Mouse (Mus musculus) small intestine, adult 2 months (tissue): ENCODE data around the gene Synpr. TPM values are rescaled to one million over a fixed set of nuclear protein-coding genes. Genes with fewer than 3 reads are reported as not detected.

Experiments
- H3K27ac ChIP-seq: fragments of 200-500 bp; 2 replicates; pipeline ENCODE4 v1.5.1; 2012; ENCODE audit warnings: low read depth, low read length, control low read depth, inconsistent platforms; ENCODE audit not compliant: insufficient read depth
- H3K27me3 ChIP-seq: fragments of 200-500 bp; 2 replicates; pipeline ENCODE4 v1.6.1; 2012; ENCODE audit warnings: mild to moderate bottlenecking, moderate library complexity, low read length, inconsistent platforms; ENCODE audit not compliant: control insufficient read depth, insufficient read depth
- H3K36me3 ChIP-seq: fragments of 200-500 bp; 2 replicates; pipeline ENCODE4 v1.6.1; 2012; ENCODE audit warnings: mild to moderate bottlenecking, low read length, control low read depth, inconsistent platforms; ENCODE audit not compliant: control insufficient read depth, insufficient read depth
- H3K4me1 ChIP-seq: fragments of 200-500 bp; 2 replicates; pipeline ENCODE4 v1.6.1; 2012; ENCODE audit warnings: low read length, inconsistent platforms, mixed read lengths; ENCODE audit not compliant: control insufficient read depth, insufficient read depth, insufficient read length
- H3K4me3 ChIP-seq: fragments of 200-500 bp; 2 replicates; pipeline ENCODE4 v1.5.1; 2012; ENCODE audit warnings: low read depth, mild to moderate bottlenecking, control low read depth, inconsistent platforms, low read length, moderate library complexity
- CTCF ChIP-seq: fragments of 200-500 bp; IDR thresholded peaks from 2 replicates; pipeline ENCODE4 v1.5.1; 2012; ENCODE audit warnings: low read depth, mild to moderate bottlenecking, control low read depth, inconsistent platforms, low read length, moderate library complexity, mixed read lengths; ENCODE audit not compliant: insufficient replicate concordance, insufficient read length; ENCODE audit errors: extremely low read depth
- POLR2A ChIP-seq: fragments of 200-500 bp; IDR thresholded peaks from 2 replicates; pipeline ENCODE4 v1.6.1; 2012; ENCODE audit warnings: low read depth, mild to moderate bottlenecking, control low read depth, inconsistent platforms, low read length, moderate library complexity
- WGBS: fragments of 180-500 bp; shearing (Covaris S2); methylation state at CpG from one replicate; pipeline ENCODE4 v1.1.7; 2018; 5-methylcytosine and 5-hydroxymethylcytosine counted together
- polyA plus RNA-seq: library from polyadenylated mRNA; depleted of rRNA; stranded (reverse); fragments of >200 nt; gene quantifications from 2 replicates; pipeline ENCODE4 v1.2.3, GENCODE M21; 2012

Gene Synpr
- polyA plus RNA-seq, 1 experiment = not detected

- Histone ChIP-seq H3K4me1 (no peaks in the 10 kb centered on the region), H3K36me3 (no peaks in the 10 kb centered on the region), H3K27me3 (no peaks in the 10 kb centered on the region), H3K4me3 (no peak overlapping the region), H3K27ac (no peak overlapping the region)
- no peak for TF ChIP-seq CTCF
- TF ChIP-seq POLR2A = no peak
- 6% methylated on average over 1 of the region's 1 CpGs for WGBS
Observed at GRCm38 (mm10) chr14:13459333-13459732, 174.8 kb downstream of the Synpr start.

DNA sequence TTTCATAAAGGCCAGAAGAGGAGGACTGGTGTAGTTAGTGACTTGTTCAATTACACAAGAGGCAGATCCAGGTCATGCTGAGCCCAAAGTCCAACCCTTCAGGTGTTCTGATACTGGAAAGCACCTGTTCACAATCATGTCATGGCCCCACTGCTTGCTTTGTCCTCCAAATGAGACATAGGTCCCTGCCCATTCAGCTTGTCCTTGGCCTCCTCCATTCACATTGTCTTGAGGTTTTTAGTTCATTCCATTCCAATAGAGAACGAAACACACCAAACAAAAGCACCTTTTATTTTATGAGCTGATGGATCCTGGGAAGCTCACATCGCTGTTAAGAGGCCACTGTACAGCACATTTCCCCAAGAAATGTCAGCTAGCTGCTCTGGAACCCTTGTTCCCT is 184.6 kb downstream of the Synpr start:
- Histone ChIP-seq H3K36me3 (no peaks in the 10 kb centered on the region), H3K4me1 (no peaks in the 10 kb centered on the region), H3K27me3 (no peaks in the 10 kb centered on the region), H3K27ac (no peak overlapping the region), H3K4me3 (no peak overlapping the region)
- WGBS = 75% methylated on average over 2 of the region's 2 CpGs
- TF ChIP-seq CTCF = no peak
- TF ChIP-seq POLR2A = no peak

GRCm38 (mm10) chr14:13477821-13478220 is 193.2 kb downstream of the Synpr start:
- H3K4me1 ChIP-seq = no peaks in the 10 kb centered on the region
- WGBS = 74% methylated on average over 1 of the region's 1 CpGs
- no peak for TF ChIP-seq POLR2A
- no peak for TF ChIP-seq CTCF
- H3K27me3 ChIP-seq = no peaks in the 10 kb centered on the region
- no peak overlapping the region for H3K27ac ChIP-seq
- no peak overlapping the region for H3K4me3 ChIP-seq
- H3K36me3 ChIP-seq = no peaks in the 10 kb centered on the region

DNA sequence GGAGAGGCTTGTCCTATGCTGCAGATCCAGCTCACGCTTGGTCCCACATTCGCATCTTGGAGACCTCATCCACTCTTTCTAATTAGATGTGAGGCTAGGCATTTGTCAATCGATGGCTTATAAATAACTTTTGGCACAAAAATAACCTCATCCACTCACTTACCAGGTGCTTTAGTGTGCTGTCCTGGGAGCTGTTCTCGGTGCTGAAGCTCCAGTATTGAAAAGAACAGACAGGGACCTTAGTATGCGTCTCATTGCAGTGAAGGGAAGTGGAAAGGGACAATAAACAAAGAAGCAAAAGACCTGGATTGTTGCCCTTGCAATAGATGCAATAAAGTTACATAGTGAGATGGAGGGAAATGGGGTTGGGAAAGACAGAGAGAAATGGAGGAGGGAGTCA is 220.8 kb downstream of the Synpr start:
- TF ChIP-seq POLR2A (no peak), CTCF (no peak)
- no peak overlapping the region for H3K27ac ChIP-seq
- no peak overlapping the region for H3K4me3 ChIP-seq
- no peaks in the 10 kb centered on the region for H3K36me3 ChIP-seq
- 51% methylated on average over 5 of the region's 5 CpGs for WGBS
- H3K27me3 ChIP-seq = no peaks in the 10 kb centered on the region
- no peaks in the 10 kb centered on the region for H3K4me1 ChIP-seq

DNA sequence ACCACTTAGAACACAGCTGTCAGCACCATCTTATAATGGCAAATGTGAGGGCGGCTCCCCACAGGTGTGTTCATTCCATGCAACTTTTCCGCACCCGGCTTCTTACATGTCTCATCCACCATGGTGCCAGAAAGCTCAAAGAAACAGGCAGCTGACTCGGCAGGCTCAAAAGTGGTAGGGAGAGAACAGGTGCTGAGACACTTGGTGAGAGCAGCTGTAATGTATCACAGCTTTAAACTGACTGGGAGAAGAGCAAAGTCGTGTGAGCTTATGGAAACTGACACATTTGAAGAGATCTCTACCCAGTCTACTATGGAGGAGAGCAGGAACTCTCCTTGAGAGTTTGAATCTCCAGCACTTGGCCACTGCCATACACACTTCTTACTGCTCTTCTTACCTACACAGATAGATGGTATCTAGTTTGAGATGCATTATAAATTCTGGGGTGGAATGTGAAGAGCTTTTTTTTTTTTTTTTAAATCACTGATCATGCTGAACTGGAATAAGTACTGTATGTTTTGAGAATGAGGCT is 234.1 kb downstream of the Synpr start:
- H3K4me1 ChIP-seq = no peaks in the 10 kb centered on the region
- TF ChIP-seq POLR2A (no peak), CTCF (no peak)
- WGBS = 89% methylated on average over 5 of the region's 5 CpGs
- H3K4me3 ChIP-seq = no peak overlapping the region
- no peaks in the 10 kb centered on the region for H3K27me3 ChIP-seq
- no peak overlapping the region for H3K27ac ChIP-seq
- H3K36me3 ChIP-seq = no peaks in the 10 kb centered on the region

GRCm38 (mm10) chr14:13519239-13520011 is 234.8 kb downstream of the Synpr start:
- Histone ChIP-seq H3K27me3 (no peaks in the 10 kb centered on the region), H3K4me3 (no peak overlapping the region), H3K36me3 (no peaks in the 10 kb centered on the region), H3K4me1 (no peaks in the 10 kb centered on the region), H3K27ac (no peak overlapping the region)
- TF ChIP-seq CTCF (no peak), POLR2A (no peak)
- WGBS = 79% methylated on average over 7 of the region's 7 CpGs

GRCm38 (mm10) chr14:13547746-13548145 is 263.2 kb downstream of the Synpr start:
- no peak overlapping the region for H3K27ac ChIP-seq
- no peaks in the 10 kb centered on the region for H3K36me3 ChIP-seq
- no peak overlapping the region for H3K4me3 ChIP-seq
- H3K4me1 ChIP-seq = no peaks in the 10 kb centered on the region
- WGBS = 31% methylated on average over 2 of the region's 2 CpGs
- TF ChIP-seq POLR2A (no peak), CTCF (no peak)
- no peaks in the 10 kb centered on the region for H3K27me3 ChIP-seq

DNA sequence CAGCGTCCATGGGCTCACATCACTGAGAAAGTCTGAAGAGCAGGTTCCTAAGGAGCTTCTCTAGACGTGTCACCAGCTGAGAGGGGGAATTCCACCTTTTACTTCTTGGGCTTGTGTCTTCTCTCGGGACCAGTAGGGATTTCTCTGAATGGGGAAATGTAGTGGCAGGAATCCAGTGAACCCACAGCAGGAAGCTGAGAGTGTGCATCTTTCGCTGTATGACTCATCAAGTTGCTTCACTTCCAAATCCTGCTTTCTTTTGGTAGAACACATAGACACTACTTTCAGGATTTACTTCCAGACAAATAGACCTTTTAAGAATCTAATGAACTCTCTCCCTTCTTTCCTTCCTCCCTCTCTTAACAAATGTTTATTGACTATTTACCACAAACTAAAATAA is 266.6 kb downstream of the Synpr start:
- no peaks in the 10 kb centered on the region for H3K27me3 ChIP-seq
- 62% methylated on average over 4 of the region's 4 CpGs for WGBS
- H3K4me3 ChIP-seq = no peak overlapping the region
- no peak for TF ChIP-seq CTCF
- TF ChIP-seq POLR2A = no peak
- no peaks in the 10 kb centered on the region for H3K4me1 ChIP-seq
- H3K36me3 ChIP-seq = no peaks in the 10 kb centered on the region
- no peak overlapping the region for H3K27ac ChIP-seq
